Mouse (Mus musculus) lung, adult 2 months (tissue): Measurements from ENCODE around the gene Nipsnap1.

ENCODE experiments used
- CTCF ChIP-seq: fragments of 200-500 bp; IDR thresholded peaks from 2 replicates; pipeline ENCODE4 v1.5.1; 2011; ENCODE audit warnings: mild to moderate bottlenecking, low read length, control low read depth; ENCODE audit not compliant: insufficient read depth
- POLR2A ChIP-seq: fragments of 200-500 bp; IDR thresholded peaks from 2 replicates; pipeline ENCODE4 v1.6.1; 2011; ENCODE audit warnings: low read depth, mild to moderate bottlenecking, control low read depth, low read length, borderline replicate concordance; ENCODE audit errors: extremely low read depth

DNA sequence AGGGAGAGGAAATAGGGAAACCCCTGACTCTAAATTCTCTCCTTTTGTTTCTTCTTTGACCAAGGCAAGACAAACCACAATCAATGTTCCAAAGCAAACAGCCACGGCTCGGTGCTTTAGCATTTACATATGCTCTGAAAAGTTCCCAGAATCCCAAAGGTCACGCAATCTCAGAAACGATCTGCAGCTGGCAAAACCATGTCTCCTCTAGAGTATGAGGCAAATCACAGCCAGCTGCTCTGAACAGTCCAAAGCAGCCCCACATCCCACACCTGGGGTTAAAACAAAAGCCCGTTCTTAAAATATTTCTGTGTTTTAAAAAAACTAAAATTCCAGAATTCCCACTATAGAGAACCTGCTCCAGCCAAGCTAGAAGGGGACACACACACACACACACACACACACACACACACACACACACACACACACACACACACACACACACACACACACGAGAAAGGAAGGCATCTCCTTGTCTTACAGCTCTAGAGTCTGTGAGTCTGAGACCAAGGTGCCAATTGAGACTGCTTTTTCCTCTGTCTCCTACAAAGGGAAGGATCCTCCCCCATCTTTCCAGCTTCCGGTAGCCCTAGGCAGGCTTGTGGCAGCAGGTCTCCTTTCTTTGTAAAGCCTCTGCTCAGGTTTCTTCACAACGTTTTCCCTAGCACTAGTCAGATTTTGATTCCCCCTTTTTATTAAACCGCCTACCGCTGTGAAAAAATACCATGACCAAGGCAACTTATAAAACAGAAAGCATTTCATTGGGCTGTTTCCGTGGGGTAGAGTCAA lies 11.7 kb upstream of the Nipsnap1 start:
- TF ChIP-seq POLR2A = no peak
- no peak for TF ChIP-seq CTCF
